Mouse (Mus musculus): ENCODE data around the gene Metap2. TPM values are rescaled to one million over a fixed set of nuclear protein-coding genes. Genes with fewer than 3 reads are reported as not detected.

Metap2 gene
- polyA plus RNA-seq, 1 experiment from 2014 or later = 126 TPM

DNA sequence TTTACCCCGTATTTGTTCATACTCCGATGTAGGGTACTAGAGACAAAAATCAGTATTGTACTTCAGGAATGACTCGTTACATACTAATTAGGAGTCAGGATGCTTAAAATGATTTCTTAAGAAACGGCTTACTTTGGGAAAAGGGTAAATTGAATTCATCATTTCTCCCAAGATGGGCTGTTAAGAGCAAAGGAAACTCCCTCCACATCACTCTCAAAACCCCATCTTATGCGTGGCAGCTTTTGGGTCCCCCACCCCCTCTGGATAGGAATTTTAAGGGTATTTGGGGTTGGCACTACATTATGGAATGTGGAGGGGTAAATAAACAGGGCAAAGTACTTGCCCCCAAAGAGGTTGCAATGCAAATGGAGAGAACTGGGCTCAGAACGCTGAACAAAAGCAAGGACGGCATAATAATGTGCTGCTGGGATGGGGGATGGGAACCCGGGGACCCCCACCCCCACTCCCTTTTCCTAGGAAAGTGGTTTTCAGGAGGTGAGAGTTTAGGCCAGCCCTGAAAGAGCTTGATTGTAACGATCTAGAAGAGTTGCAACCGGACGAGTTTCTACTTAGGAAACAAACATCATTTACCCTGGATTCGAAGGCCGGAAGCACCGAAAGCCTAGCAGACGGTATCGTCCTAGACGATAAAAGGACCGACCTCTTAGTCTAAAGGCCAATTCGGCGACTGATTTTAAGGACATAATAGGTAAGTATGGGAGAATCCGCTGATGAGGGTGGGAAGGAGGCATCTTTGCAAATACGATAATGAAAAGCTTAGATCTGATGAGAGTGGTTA, 65.8 kb downstream of the Metap2 start, which contains the start of gene Usp44:
Usp44 (plus strand) TSS at position 625 of the 799 bp plus-strand sequence.
- no peak for DNase-seq (ENCODE audit: low spot score)
- H3K4me1 ChIP-seq (replicated peaks; ENCODE audit: control insufficient read depth, insufficient read depth) = peaks cover 4% of the 10 kb centered on the region; the same call in 1 of the 2 replicates
- no peaks in the 10 kb centered on the region for H3K9me3 ChIP-seq (ENCODE audit: control insufficient read depth, low read length)
- H3K4me3 ChIP-seq (ENCODE audit: low read depth, low read length) = peak within 1 kb of the TSS; percentile 8
- ATAC-seq (ENCODE audit: low FRiP score, low TSS enrichment) = no peak
- H3K36me3 ChIP-seq (ENCODE audit: control insufficient read depth, insufficient read depth, low read length) = no peaks in the 10 kb centered on the region
- H3K27ac ChIP-seq (replicated peaks) = no peak within 1 kb of the TSS
- peaks cover 16% of the 10 kb centered on the region; the same call in 1 of the 2 replicates for H3K27me3 ChIP-seq (ENCODE audit: control insufficient read depth, insufficient read depth, low read length)
- TF ChIP-seq EP300 (optimal IDR thresholded peaks at IDR 0.05) (no peak), CTCF (IDR thresholded peaks at IDR 0.05; ENCODE audit: low read depth) (no peak)
- peak within 1 kb of the TSS; percentile 35 for H3K4me2 ChIP-seq (replicated peaks; ENCODE audit: low read depth)
- H3K9ac ChIP-seq (ENCODE audit: low read length) = no peak within 1 kb of the TSS
- WGBS = 21% methylated on average over 22 of the region's 22 CpGs

DNA sequence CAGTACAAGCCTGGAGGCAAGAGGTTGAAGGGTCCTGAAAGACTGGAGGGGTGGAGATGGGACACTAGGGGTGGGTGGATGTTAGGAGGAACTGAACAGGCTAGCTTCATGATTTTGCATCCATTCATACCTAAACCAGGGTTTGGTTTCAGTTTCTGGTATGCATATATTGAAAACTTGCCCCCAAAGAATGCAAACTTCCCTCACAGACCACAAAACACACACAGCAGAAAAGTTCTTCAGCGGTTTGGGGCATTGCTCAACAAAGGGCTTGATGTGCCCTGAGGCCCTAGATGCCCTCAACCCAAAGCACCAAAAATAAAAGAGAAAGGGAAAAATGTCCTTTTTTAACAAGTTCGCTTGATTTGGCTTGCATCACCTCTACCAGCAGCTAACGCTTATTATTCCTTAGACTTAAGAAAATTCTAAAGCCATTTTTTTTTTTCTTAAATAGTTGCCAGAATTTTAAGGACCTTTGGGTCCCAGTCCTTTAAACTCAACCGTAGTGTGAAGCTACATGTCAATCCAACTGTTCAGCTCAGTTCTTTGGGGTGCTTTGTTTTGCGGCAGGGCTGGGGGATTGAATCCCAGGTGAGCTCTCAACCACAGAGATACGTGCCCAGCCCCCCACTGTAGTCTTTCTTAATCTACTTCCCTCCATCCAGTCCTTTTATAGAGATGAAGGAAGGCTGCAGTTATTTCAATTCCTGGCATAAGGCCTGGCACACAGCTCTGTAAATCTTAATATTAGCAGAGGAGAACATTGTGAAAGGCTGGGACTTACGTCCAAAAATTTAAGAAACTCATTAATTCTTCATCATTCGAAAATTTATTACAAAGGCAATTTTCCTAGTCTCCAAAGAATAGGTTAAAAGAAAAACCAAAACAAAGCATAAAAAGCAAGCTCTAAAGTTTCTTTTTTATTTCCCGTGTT, 66.7 kb downstream of the Metap2 start:
- Histone ChIP-seq H3K36me3 (ENCODE audit: control insufficient read depth, insufficient read depth, low read length) (no peaks in the 10 kb centered on the region), H3K9ac (ENCODE audit: low read length) (no peak overlapping the region), H3K4me2 (replicated peaks; ENCODE audit: low read depth) (no peak overlapping the region), H3K27ac (replicated peaks) (no peak overlapping the region), H3K4me3 (ENCODE audit: low read depth, low read length) (no peak overlapping the region), H3K9me3 (ENCODE audit: control insufficient read depth, low read length) (no peaks in the 10 kb centered on the region), H3K27me3 (ENCODE audit: control insufficient read depth, insufficient read depth, low read length) (peaks cover 16% of the 10 kb centered on the region; the same call in 1 of the 2 replicates), H3K4me1 (replicated peaks; ENCODE audit: control insufficient read depth, insufficient read depth) (peaks cover 4% of the 10 kb centered on the region; the same call in 1 of the 2 replicates)
- TF ChIP-seq EP300 (optimal IDR thresholded peaks at IDR 0.05) (no peak), CTCF (IDR thresholded peaks at IDR 0.05; ENCODE audit: low read depth) (no peak)
- ATAC-seq (ENCODE audit: low FRiP score, low TSS enrichment) (no peak), DNase-seq (ENCODE audit: low spot score) (no peak)
- WGBS = 47% methylated on average over 9 of the region's 9 CpGs

DNA sequence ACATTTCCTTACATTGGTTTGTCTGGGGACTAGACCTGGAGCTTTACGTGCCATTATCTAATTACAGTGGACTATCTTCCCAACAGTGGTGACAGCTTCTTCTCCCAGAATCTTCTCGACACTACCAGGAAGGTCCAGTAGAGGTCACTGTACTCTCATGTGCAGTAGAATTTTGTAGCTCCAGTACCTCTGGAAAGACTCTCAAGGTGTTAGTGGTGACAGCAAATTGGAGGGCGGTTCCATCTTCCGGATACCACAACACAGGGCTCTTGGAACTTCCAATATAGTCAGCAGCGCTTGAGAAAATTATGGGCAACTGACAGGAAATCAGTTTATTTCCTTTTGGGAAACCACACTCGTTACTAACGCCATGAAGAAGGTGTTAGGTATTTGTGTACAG, 78.2 kb downstream of the Metap2 start:
- no peaks in the 10 kb centered on the region for H3K27me3 ChIP-seq (ENCODE audit: control insufficient read depth, insufficient read depth, low read length)
- H3K4me2 ChIP-seq (replicated peaks; ENCODE audit: low read depth) = no peak overlapping the region
- H3K4me3 ChIP-seq (ENCODE audit: low read depth, low read length) = no peak overlapping the region
- H3K4me1 ChIP-seq (replicated peaks; ENCODE audit: control insufficient read depth, insufficient read depth) = no peaks in the 10 kb centered on the region
- H3K9ac ChIP-seq (ENCODE audit: low read length) = no peak overlapping the region
- no peak overlapping the region for H3K27ac ChIP-seq (replicated peaks)
- DNase-seq (ENCODE audit: low spot score) = peak; percentile 57
- peak; percentile 89 for TF ChIP-seq CTCF (IDR thresholded peaks at IDR 0.05; ENCODE audit: low read depth)
- TF ChIP-seq EP300 (optimal IDR thresholded peaks at IDR 0.05) = no peak
- WGBS = 30% methylated on average over 7 of the region's 7 CpGs
- H3K36me3 ChIP-seq (ENCODE audit: control insufficient read depth, insufficient read depth, low read length) = no peaks in the 10 kb centered on the region
- no peaks in the 10 kb centered on the region for H3K9me3 ChIP-seq (ENCODE audit: control insufficient read depth, low read length)
- no peak for ATAC-seq (ENCODE audit: low FRiP score, low TSS enrichment)

DNA sequence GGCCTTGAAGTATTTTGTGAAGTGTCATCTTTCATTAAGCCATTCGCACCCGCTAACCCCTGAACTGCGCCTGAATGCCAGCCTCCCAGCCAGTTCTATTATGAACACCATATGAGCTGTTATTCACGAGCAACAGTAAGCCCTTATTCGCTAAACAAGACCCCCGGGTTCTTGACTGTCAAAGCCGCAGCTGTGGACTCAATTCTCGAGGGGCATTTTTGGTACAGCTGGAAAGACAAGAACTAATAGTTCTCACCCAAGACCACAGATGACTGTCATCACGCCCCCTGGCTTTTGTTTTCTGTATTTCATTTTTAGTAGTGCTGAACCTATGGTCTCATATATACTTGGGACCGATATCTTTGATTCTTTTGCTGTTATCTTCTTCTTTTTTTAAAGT, 83.1 kb downstream of the Metap2 start:
- WGBS = 68% methylated on average over 10 of the region's 10 CpGs
- H3K4me1 ChIP-seq (replicated peaks; ENCODE audit: control insufficient read depth, insufficient read depth) = no peaks in the 10 kb centered on the region
- TF ChIP-seq CTCF (IDR thresholded peaks at IDR 0.05; ENCODE audit: low read depth) (peak; percentile 45), EP300 (optimal IDR thresholded peaks at IDR 0.05) (no peak)
- no peak overlapping the region for H3K4me2 ChIP-seq (replicated peaks; ENCODE audit: low read depth)
- DNase-seq (ENCODE audit: low spot score) (no peak), ATAC-seq (ENCODE audit: low FRiP score, low TSS enrichment) (no peak)
- no peaks in the 10 kb centered on the region for H3K27me3 ChIP-seq (ENCODE audit: control insufficient read depth, insufficient read depth, low read length)
- no peaks in the 10 kb centered on the region for H3K9me3 ChIP-seq (ENCODE audit: control insufficient read depth, low read length)
- no peak overlapping the region for H3K4me3 ChIP-seq (ENCODE audit: low read depth, low read length)
- no peak overlapping the region for H3K9ac ChIP-seq (ENCODE audit: low read length)
- no peaks in the 10 kb centered on the region for H3K36me3 ChIP-seq (ENCODE audit: control insufficient read depth, insufficient read depth, low read length)
- H3K27ac ChIP-seq (replicated peaks) = no peak overlapping the region

DNA sequence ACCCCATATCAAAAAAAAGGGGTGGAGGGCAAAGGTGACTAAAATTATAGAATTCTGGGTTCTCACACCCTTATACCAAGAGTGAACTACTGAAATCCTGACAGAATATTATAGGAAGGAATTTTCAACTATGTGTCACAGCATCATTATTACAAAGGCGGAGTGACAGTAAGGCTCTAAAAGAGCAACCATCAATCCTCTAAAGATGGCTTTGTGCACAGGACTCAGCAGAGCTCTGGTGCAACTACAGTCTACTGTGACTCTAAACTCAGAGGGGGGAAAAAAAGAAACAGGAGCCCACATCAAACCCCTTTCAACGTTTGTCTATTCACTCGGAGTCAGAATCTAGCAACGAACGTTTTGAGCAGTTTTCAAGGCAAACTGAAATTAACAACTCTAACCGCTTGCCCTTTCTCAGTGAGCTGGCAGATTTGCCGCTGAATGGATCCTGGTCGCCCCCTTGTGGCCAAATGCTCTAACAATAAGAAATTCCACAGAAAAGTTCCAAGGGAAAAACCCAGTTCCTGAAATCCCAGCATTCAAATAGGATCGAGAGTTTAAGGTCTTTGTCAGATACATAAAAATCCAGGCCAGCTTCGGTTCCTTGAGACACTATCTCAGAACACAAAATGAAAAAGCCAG, 84.0 kb downstream of the Metap2 start:
- Histone ChIP-seq H3K27ac (replicated peaks) (no peak overlapping the region), H3K4me3 (ENCODE audit: low read depth, low read length) (no peak overlapping the region)
- 13% methylated on average over 10 of the region's 10 CpGs for WGBS

More for the DNA sequence above, 84.0 kb downstream of the Metap2 start:
- H3K9me3 ChIP-seq (ENCODE audit: control insufficient read depth, low read length) = no peaks in the 10 kb centered on the region
- no peaks in the 10 kb centered on the region for H3K27me3 ChIP-seq (ENCODE audit: control insufficient read depth, insufficient read depth, low read length)
- no peaks in the 10 kb centered on the region for H3K36me3 ChIP-seq (ENCODE audit: control insufficient read depth, insufficient read depth, low read length)
- ATAC-seq (ENCODE audit: low FRiP score, low TSS enrichment) = no peak
- TF ChIP-seq CTCF (IDR thresholded peaks at IDR 0.05; ENCODE audit: low read depth) (peak; percentile 95), EP300 (optimal IDR thresholded peaks at IDR 0.05) (no peak)
- no peak overlapping the region for H3K4me2 ChIP-seq (replicated peaks; ENCODE audit: low read depth)
- H3K9ac ChIP-seq (ENCODE audit: low read length) = no peak overlapping the region
- peak; percentile 77 for DNase-seq (ENCODE audit: low spot score)
- no peaks in the 10 kb centered on the region for H3K4me1 ChIP-seq (replicated peaks; ENCODE audit: control insufficient read depth, insufficient read depth)

Data from stomach, postnatal 0 days (tissue).